Mouse (Mus musculus) heart, postnatal 0 days (tissue): ENCODE data around the gene Usp25. TPM values are rescaled to one million over a fixed set of nuclear protein-coding genes. Genes with fewer than 3 reads are reported as not detected.

Experiments
- ATAC-seq: fragments of 200-750 bp; cut with Nextera tagmentation; 2 replicates; pipeline ENCODE4 v1.8.0; 2017; ENCODE audit warnings: low read depth, moderate number of reproducible peaks, moderate library complexity; ENCODE audit not compliant: insufficient read depth
- DNase-seq: peaks from one replicate; pipeline ENCODE4 v3.0.0-alpha.2; 2016; ENCODE audit warnings: low spot score
- H3K27ac ChIP-seq: fragments of 300-500 bp; sonication (generic); 2 replicates; pipeline ENCODE4 v1.5.1; 2014; ENCODE audit warnings: low read depth, mild to moderate bottlenecking
- H3K27me3 ChIP-seq: fragments of 300-500 bp; sonication (generic); 2 replicates; pipeline ENCODE4 v1.6.1; 2014; ENCODE audit warnings: low read length, mixed read lengths; ENCODE audit not compliant: control insufficient read depth, insufficient read depth
- H3K36me3 ChIP-seq: fragments of 300-500 bp; sonication (generic); replicated peaks from 2 replicates; pipeline ENCODE4 v1.6.1; 2014; ENCODE audit warnings: low read length, mixed read lengths; ENCODE audit not compliant: control insufficient read depth, insufficient read depth
- H3K4me1 ChIP-seq: fragments of 300-500 bp; sonication (generic); 2 replicates; pipeline ENCODE4 v1.6.1; 2014; ENCODE audit warnings: antibody characterized with exemption; ENCODE audit not compliant: control insufficient read depth, insufficient read depth
- H3K4me2 ChIP-seq: fragments of 300-500 bp; sonication (generic); 2 replicates; pipeline ENCODE4 v1.6.1; 2014; ENCODE audit warnings: low read depth, mild to moderate bottlenecking, low read length, moderate library complexity
- H3K4me3 ChIP-seq: fragments of 300-500 bp; sonication (generic); 2 replicates; pipeline ENCODE4 v1.5.1; 2014; ENCODE audit warnings: low read depth, low read length
- H3K9ac ChIP-seq: fragments of 300-500 bp; sonication (generic); replicated peaks from 2 replicates; pipeline ENCODE4 v1.6.1; 2014; ENCODE audit warnings: low read depth, low read length, mixed read lengths
- H3K9me3 ChIP-seq: fragments of 300-500 bp; sonication (generic); replicated peaks from 2 replicates; pipeline ENCODE4 v1.6.1; 2016; ENCODE audit warnings: low read length; ENCODE audit not compliant: control insufficient read depth
- CTCF ChIP-seq: IDR thresholded peaks from 2 replicates; pipeline ENCODE4 v1.5.1; 2016; ENCODE audit warnings: antibody characterized with exemption, control low read depth, low read depth
- EP300 ChIP-seq: IDR thresholded peaks from 2 replicates; pipeline ENCODE4 v1.6.1; 2016; ENCODE audit warnings: antibody characterized with exemption, low read depth
- WGBS: fragments of 180-500 bp; shearing (Covaris S2); extraction: QIAGEN DNeasy Blood & Tissue Kit; methylation state at CpG from one replicate; pipeline ENCODE4 v1.1.7; 2014; 5-methylcytosine and 5-hydroxymethylcytosine counted together
- polyA plus RNA-seq: library from polyadenylated mRNA; unstranded; fragments of >200 nt; fragmentation: Nextera tagmentation; extraction: Ambion mirVana; gene quantifications from 2 replicates; pipeline ENCODE4 v1.2.1, GENCODE M21; 2015
- total RNA-seq: library from RNA; depleted of rRNA; stranded (reverse); fragments of >200 nt; gene quantifications from 2 replicates; pipeline ENCODE4 v1.2.3, GENCODE M21; 2014; ENCODE audit warnings: low replicate concordance

Usp25 gene
- total and polyA plus RNA-seq, 2 experiments from 2014 or later: 25.4 to 39.1 TPM

DNA sequence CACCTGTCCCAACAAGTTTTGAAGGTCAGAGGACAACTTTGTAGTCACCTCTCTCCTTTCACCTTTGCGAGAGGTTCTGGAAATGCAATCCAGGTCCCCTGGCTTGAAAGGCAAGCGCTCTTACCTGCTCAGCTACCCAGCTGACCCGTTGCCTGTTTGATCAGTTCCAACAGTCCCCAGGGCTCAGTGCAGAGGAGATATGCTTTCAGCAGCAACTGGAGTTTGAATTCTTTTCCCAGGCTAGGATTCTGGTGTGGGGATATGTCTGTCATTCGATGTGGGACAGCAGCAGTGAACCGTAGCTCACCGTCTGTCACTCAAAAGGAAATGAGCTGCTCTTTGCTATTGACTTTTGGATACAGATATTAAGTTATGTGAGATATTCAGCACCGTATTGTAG, 4.4 kb downstream of the Usp25 start:
- WGBS: 46% methylated on average over 7 of the region's 7 CpGs
- no peak for ATAC-seq
- no peak for TF ChIP-seq CTCF
- no peak for TF ChIP-seq EP300
- Histone ChIP-seq H3K9ac (no peak overlapping the region), H3K4me1 (peaks cover 36% of the 10 kb centered on the region), H3K4me3 (no peak overlapping the region), H3K9me3 (no peaks in the 10 kb centered on the region), H3K4me2 (no peak overlapping the region), H3K27me3 (no peaks in the 10 kb centered on the region), H3K27ac (no peak overlapping the region), H3K36me3 (no peaks in the 10 kb centered on the region)
- DNase-seq: no peak

GRCm38 (mm10) chr16:77020190-77020589, 6.7 kb downstream of the Usp25 start:
- Histone ChIP-seq H3K4me1 (peaks cover 32% of the 10 kb centered on the region), H3K9me3 (0 out of 2 replicates have a peak, but pooled peaks cover 6% of the 10 kb centered on the region), H3K9ac (no peak overlapping the region), H3K27me3 (no peaks in the 10 kb centered on the region), H3K36me3 (peaks cover 7% of the 10 kb centered on the region), H3K4me3 (no peak overlapping the region), H3K27ac (no peak overlapping the region; the same call in 1 of the 2 replicates), H3K4me2 (no peak overlapping the region)
- WGBS: 53% methylated on average over 3 of the region's 3 CpGs
- peak; percentile 45; the same call in 1 of the 2 replicates for ATAC-seq
- TF ChIP-seq EP300 (no peak), CTCF (no peak)
- no peak for DNase-seq

GRCm38 (mm10) chr16:77023627-77024379, 10.3 kb downstream of the Usp25 start:
- H3K27me3 ChIP-seq: no peaks in the 10 kb centered on the region
- DNase-seq (peak; percentile 69), ATAC-seq (peak; percentile 58; the same call in 1 of the 2 replicates)
- no peak overlapping the region for H3K4me3 ChIP-seq
- TF ChIP-seq EP300 (no peak), CTCF (no peak)
- H3K4me1 ChIP-seq: peaks cover 35% of the 10 kb centered on the region
- 67% methylated on average over 7 of the region's 7 CpGs for WGBS
- peak overlapping the region; percentile 61; the same call in 1 of the 2 replicates for H3K27ac ChIP-seq
- H3K36me3 ChIP-seq: peaks cover 17% of the 10 kb centered on the region
- H3K4me2 ChIP-seq: no peak overlapping the region
- no peak overlapping the region for H3K9ac ChIP-seq
- H3K9me3 ChIP-seq: 0 out of 2 replicates have a peak, but pooled peaks cover 7% of the 10 kb centered on the region

DNA sequence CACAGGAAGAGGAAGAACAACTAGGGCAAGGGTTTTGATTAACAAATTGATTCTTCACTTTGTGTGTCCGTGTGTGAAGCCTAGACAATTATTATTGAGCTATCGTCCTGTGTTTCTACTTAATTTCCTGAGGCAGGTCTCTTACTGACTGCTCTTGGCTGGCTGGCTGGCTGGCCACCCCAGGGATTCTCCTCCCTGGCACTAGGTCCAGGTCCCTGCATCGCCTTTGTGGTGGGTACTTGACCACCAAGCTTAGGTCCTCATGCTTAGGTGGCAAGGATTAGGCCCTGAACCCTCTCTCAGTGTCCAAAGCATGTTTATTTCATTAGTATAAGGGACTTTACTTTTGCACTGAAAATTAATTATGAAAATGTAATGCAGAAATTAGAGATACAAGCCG, 12.6 kb downstream of the Usp25 start:
- Histone ChIP-seq H3K4me1 (peaks cover 46% of the 10 kb centered on the region), H3K4me2 (no peak overlapping the region), H3K9ac (no peak overlapping the region), H3K4me3 (no peak overlapping the region), H3K9me3 (0 out of 2 replicates have a peak, but pooled peaks cover 7% of the 10 kb centered on the region), H3K27me3 (no peaks in the 10 kb centered on the region), H3K36me3 (peaks cover 17% of the 10 kb centered on the region), H3K27ac (no peak overlapping the region)
- no peak for DNase-seq
- 84% methylated on average over 4 of the region's 4 CpGs for WGBS
- TF ChIP-seq EP300 (no peak), CTCF (no peak)
- ATAC-seq: no peak

GRCm38 (mm10) chr16:77026933-77027332, 13.4 kb downstream of the Usp25 start:
- WGBS: 32% methylated on average over 6 of the region's 6 CpGs
- Histone ChIP-seq H3K36me3 (peaks cover 17% of the 10 kb centered on the region), H3K4me3 (no peak overlapping the region), H3K9ac (no peak overlapping the region), H3K27me3 (no peaks in the 10 kb centered on the region), H3K9me3 (0 out of 2 replicates have a peak, but pooled peaks cover 7% of the 10 kb centered on the region), H3K4me2 (no peak overlapping the region), H3K27ac (no peak overlapping the region), H3K4me1 (peaks cover 46% of the 10 kb centered on the region)
- ATAC-seq (no peak), DNase-seq (no peak)
- no peak for TF ChIP-seq EP300
- TF ChIP-seq CTCF: no peak
